Mouse (Mus musculus) bone marrow, adult 2 months (tissue): ENCODE results near the gene Armc5.
A peak's percentile ranks its signal among the peaks of the same experiment; 100 is the strongest.

ENCODE experiments used
- CTCF ChIP-seq: fragments of 200-500 bp; IDR thresholded peaks from 2 replicates; pipeline ENCODE4 v1.5.1; 2011; ENCODE audit warnings: low read length, control low read depth; ENCODE audit not compliant: control insufficient read depth, insufficient read depth
- POLR2A ChIP-seq: fragments of 200-500 bp; IDR thresholded peaks from 2 replicates; pipeline ENCODE4 v1.6.1; 2011; ENCODE audit warnings: low read depth, mild to moderate bottlenecking, control low read depth, low read length, borderline replicate concordance; ENCODE audit not compliant: control insufficient read depth

DNA sequence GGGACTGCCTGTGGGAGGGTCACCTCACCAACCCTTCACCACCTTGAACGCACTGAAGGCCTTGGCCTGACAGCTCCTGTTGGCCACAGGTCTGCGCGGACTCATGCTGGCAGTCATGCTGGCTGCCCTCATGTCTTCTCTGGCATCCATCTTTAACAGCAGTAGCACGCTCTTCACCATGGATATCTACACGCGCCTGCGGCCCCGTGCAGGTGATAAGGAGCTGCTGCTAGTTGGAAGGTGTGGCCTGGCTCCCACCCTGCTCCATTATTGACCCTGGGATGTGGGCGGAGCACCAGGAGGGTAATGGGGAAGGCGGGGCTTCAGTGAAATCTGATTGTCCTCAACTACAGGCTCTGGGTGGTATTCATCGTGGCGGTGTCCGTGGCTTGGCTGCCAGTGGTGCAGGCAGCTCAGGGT is 33.3 kb downstream of the Armc5 start:
- TF ChIP-seq POLR2A (peak; percentile 50; the same call in 1 of the 2 replicates), CTCF (no peak)
